Mouse (Mus musculus) bone marrow macrophage, adult 2 months (primary cell): ENCODE results near the gene Por. TPM values are rescaled to one million over a fixed set of nuclear protein-coding genes. Genes with fewer than 3 reads are reported as not detected.

ENCODE experiments used
- H3K27ac ChIP-seq: 2 replicates; pipeline ENCODE4 v1.5.1; 2012; ENCODE audit warnings: low read depth, low read length; ENCODE audit not compliant: insufficient read depth
- H3K4me1 ChIP-seq: 2 replicates; pipeline ENCODE4 v1.6.1; 2012; ENCODE audit warnings: low read length; ENCODE audit not compliant: control insufficient read depth, insufficient read depth
- H3K4me3 ChIP-seq: 2 replicates; pipeline ENCODE4 v1.5.1; 2012; ENCODE audit warnings: mild to moderate bottlenecking, low read length, moderate library complexity; ENCODE audit not compliant: insufficient read depth
- CTCF ChIP-seq: IDR thresholded peaks from 2 replicates; pipeline ENCODE4 v1.5.1; 2012; ENCODE audit warnings: low read depth, mild to moderate bottlenecking, low read length, moderate library complexity
- POLR2A ChIP-seq: IDR thresholded peaks from 2 replicates; pipeline ENCODE4 v1.6.1; 2012; ENCODE audit warnings: mild to moderate bottlenecking, low read depth, low read length, borderline replicate concordance
- polyA plus RNA-seq: library from polyadenylated mRNA; stranded (reverse); fragments of >200 nt; gene quantifications from 2 replicates; pipeline ENCODE4 v1.2.4, GENCODE M21; 2012; ENCODE audit not compliant: missing spikeins, insufficient read depth, insufficient read length

The Por gene
- polyA plus RNA-seq, 1 experiment = 83.9 TPM

- TF ChIP-seq CTCF (no peak), POLR2A (no peak)
- H3K27ac ChIP-seq = no peak overlapping the region
- no peak overlapping the region for H3K4me3 ChIP-seq
- H3K4me1 ChIP-seq = no peaks in the 10 kb centered on the region
Observed at GRCm38 (mm10) chr5:135731322-135731721, 61.5 kb downstream of the Por start.

- Histone ChIP-seq H3K4me1 (no peaks in the 10 kb centered on the region), H3K4me3 (no peak overlapping the region), H3K27ac (no peak overlapping the region)
- TF ChIP-seq CTCF (no peak), POLR2A (no peak)
Observed at GRCm38 (mm10) chr5:135733071-135733470, 63.2 kb downstream of the Por start.

- Histone ChIP-seq H3K4me3 (no peak overlapping the region), H3K4me1 (0 out of 2 replicates have a peak, but pooled peaks cover 2% of the 10 kb centered on the region), H3K27ac (no peak overlapping the region)
- TF ChIP-seq POLR2A (no peak), CTCF (no peak)
Observed at GRCm38 (mm10) chr5:135734057-135734680, 64.3 kb downstream of the Por start.

GRCm38 (mm10) chr5:135735741-135736140 lies 65.9 kb downstream of the Por start:
- H3K4me1 ChIP-seq = peaks cover 2% of the 10 kb centered on the region; the same call in 1 of the 2 replicates
- no peak overlapping the region for H3K27ac ChIP-seq
- H3K4me3 ChIP-seq = no peak overlapping the region
- TF ChIP-seq CTCF (no peak), POLR2A (no peak)

GRCm38 (mm10) chr5:135736544-135736943 lies 66.7 kb downstream of the Por start:
- Histone ChIP-seq H3K4me3 (no peak overlapping the region), H3K4me1 (peaks cover 7% of the 10 kb centered on the region), H3K27ac (no peak overlapping the region)
- no peak for TF ChIP-seq POLR2A
- no peak for TF ChIP-seq CTCF

- TF ChIP-seq CTCF (peak; percentile 56), POLR2A (no peak)
- no peak overlapping the region for H3K4me3 ChIP-seq
Observed at GRCm38 (mm10) chr5:135737154-135737553, 67.3 kb downstream of the Por start.

GRCm38 (mm10) chr5:135738266-135738665 lies 68.4 kb downstream of the Por start:
- H3K4me3 ChIP-seq = no peak overlapping the region
- no peak for TF ChIP-seq CTCF
- TF ChIP-seq POLR2A = no peak
- H3K27ac ChIP-seq = no peak overlapping the region
- H3K4me1 ChIP-seq = peaks cover 17% of the 10 kb centered on the region

More at GRCm38 (mm10) chr5:135737154-135737553, 67.3 kb downstream of the Por start:
- no peak overlapping the region for H3K27ac ChIP-seq
- H3K4me1 ChIP-seq = peaks cover 9% of the 10 kb centered on the region

- no peak overlapping the region for H3K4me3 ChIP-seq
- H3K4me1 ChIP-seq = peaks cover 21% of the 10 kb centered on the region
- TF ChIP-seq POLR2A = no peak
- no peak for TF ChIP-seq CTCF
- H3K27ac ChIP-seq = no peak overlapping the region
Observed at GRCm38 (mm10) chr5:135742156-135742555, 72.3 kb downstream of the Por start.

GRCm38 (mm10) chr5:135742941-135743740 lies 73.3 kb downstream of the Por start:
- TF ChIP-seq CTCF (no peak), POLR2A (no peak)
- Histone ChIP-seq H3K4me3 (peak overlapping the region; percentile 98), H3K4me1 (peaks cover 21% of the 10 kb centered on the region), H3K27ac (no peak overlapping the region)

- peaks cover 19% of the 10 kb centered on the region for H3K4me1 ChIP-seq
- H3K4me3 ChIP-seq = peak within 1 kb of the TSS; percentile 98
- TF ChIP-seq POLR2A = no peak
- H3K27ac ChIP-seq = peak within 1 kb of the TSS; percentile 42
Observed at GRCm38 (mm10) chr5:135743741-135744609, 74.1 kb downstream of the Por start, which contains the start of gene Tmem120a. Gene Tmem120a, minus strand, starts transcription at chr5:135744448.
